Mouse (Mus musculus) WW6 (cell line): ENCODE results near the gene Timm50.

ENCODE experiments used
- DNase-seq: peaks from one replicate; pipeline ENCODE4 v3.0.0-alpha.2; 2013; ENCODE audit warnings: low read depth, low spot score

Timm50 gene

DNA sequence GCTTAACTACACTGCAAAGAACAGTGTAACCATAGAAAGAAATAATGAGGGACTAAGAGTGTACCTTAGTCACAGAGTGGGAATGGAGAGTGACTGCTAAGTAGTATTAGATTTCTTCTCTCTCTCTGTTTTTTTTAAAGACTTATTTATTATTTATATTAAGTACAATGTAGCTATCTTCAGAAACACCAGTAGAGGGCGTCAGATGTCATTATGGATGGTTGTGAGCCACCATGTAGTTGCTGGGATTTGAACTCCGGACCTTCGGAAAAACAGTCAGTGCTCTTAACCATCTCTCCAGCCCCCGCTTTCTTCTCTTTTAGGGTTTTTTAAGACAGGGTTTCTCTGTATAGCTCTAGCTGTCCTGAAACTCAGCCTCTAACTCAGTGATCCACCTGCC lies 14.6 kb upstream of the Timm50 start:
- DNase-seq: no peak

DNA sequence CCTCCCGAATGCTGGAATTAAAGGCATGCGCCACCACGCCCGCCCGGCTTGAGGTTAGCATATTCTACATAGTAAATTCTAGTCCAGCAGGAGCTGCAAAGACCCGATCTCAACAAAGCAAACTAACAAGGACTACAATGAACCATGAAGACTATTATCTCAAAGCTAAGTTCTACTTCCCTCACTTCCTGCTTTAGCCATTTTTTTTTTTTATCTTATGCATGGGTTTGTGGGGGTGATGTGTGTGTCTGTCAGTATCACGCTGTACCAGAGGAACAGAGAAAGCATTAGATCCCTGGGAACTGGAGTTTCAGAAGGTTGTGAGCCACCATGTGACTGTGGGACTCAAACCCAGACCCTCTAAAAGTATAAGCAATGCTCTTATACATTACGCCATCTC lies 13.4 kb upstream of the Timm50 start:
- DNase-seq: no peak

DNA sequence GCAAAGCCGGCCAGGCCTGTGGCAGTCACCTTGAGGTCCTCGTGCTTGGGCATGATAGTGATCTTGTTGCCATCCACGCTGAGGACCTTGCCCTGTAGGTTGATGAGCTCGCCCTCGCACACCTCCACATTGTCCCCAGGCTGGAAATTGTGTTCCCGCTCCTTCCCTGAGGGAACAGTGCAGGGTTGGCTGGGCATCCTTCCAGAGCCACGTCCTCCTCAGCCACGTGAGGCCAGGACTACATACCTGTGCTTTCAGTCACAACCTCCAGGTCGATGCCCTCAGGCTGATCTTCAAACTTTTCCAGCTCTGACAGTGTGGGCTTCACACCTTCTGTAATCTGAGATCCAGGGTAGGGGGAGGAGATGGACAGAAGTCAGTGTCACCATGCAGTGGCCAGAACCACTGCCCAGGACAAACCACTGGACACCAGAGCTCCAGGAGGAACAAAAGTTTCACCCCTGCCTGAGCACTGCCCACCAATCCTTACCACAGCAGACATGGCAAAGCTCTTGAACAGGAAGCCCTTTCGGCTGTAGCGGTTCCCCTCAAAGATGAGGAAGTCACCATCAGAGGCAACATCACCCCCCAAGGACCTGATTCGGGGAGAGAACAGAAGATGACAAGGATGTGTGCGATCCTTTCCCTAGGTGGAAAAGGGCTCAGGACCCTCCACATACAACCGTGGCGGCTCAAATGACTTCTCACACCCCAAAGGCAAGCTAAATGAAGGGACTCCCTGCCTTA lies 10.3 kb upstream of the Timm50 start:
- no peak for DNase-seq

DNA sequence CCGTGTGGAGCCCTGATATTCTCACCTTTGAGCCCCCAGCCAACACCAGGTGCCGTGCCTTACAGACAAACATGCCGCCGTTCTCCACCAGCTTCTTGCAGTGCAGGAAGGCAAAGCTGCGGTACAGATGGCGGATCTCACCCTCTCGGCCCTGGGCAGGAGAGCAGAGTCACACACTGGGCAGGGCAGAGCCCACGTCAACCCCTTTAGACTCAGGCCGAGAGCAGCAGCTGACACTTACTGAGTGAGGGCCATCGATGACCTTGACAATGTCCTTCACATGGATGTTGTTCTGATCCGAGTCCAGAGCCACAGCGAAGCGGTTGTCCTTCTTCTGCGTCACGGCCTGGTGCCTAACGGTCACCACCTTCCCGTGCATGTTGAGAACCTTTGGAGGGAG lies 6.8 kb upstream of the Timm50 start:
- no peak for DNase-seq

DNA sequence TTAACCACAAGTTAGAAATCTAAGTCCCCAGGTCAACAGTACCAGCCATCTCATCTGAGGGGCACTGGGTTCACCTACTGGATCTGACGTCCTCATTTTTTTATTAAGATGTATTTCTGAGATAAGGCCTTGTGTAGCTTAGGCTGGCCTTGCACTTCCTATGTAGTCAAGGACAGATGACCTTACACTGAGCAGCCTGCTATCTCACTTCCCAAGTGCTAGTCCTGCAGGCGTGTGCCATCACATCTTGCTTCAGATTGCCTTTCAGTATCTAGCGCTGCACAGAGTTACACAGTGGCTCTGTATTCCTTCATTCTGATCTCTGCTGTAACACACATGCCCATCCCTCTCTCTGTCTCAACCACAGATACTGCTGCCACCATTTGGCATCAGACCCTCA lies 6.2 kb upstream of the Timm50 start:
- DNase-seq: no peak

DNA sequence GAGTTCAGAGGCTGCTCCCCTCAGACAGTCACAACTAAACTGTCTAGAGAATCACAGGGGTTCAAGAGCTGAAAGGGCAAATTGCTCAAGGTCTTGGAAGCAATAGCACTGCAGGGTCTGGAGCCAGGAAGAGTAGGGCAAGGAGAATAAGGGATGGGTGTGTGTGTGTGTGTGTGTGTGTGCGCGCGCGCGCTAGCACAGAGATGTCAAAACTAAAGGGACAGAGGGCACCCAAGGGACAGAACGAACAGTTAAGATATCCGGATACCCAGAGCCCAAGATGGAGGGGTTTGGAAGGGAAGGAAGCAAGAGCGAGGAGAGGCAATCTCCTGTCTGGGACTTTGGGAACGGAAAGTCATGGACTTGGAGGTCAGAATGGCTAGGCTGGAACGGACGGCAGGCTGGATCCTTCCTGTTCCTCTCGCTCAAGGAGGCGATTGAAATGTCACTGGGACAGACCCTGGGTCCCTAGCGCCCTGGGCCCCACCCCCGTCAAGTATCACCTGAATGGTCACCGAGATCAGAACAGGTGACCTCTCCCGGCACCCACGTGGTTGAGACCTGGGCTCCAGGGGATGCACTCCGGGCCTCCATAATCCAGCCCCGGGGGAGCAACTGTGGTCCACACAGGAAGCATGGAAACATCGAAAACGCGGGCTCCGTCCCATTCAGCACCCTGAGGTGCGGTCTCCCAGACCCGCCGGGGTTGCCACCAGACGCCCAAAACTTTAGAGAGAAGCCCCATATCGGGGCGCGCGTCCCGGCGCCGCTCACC lies 534 bp downstream of the Timm50 start:
- no peak for DNase-seq

DNA sequence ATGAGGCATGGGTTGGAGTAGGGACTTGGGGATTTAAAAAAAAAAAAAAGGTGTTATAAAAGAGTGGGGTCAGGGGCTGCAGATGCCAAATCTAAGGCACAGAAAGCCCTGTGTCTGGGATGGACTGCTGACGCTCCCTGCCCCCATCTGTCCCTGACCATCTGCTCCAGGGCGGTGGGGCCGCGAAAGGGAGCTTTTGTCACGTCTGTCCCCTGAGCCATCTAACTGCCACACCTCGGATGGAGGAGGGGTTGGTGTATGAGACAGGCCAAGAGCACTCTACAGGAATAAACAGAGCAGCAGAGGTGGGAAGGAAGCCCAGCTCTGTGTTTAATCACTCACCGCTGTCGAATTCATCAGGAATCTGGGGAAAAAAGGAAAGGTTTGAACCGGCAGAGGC lies 2.1 kb downstream of the Timm50 start:
- DNase-seq: no peak

DNA sequence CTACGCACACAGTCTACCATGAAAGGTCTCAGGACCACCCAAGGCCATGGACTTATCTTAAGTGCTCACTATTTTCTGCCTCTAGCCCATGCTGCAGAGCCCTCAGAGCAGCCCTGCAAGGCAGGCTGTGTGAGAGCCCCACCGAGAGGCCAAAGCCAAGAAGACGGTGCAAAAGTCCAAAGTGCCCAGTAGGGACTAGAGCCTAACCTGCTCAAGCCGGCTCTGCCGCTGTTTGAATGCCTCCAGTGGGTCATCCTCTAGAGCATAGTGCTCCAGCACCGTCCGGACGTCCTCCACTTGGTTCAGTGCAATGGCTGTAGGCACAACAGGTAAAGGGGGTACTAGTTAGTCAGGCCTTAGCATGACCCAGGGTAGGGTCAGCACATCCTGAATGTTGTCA lies 5.7 kb downstream of the Timm50 start:
- DNase-seq: no peak

DNA sequence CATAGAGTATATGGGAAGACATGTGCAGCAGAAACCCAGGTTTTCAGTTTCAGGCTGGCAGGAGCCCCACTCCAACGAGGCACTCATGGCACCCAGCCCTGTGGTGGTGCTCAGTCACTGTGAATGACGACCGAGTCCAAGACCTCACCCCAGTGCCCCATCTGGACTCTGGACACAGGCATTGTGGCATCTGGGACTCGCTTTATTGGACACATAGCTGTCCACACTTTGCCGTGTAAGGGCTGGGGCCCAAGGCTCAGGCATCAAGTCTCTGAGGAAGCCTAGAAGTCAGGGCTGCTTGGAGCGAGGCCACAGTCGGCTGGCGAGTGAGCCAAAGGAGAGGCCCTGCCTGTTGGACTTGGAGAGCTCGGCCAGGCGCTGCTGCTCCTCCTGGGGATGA lies 6.2 kb downstream of the Timm50 start:
- DNase-seq: no peak

DNA sequence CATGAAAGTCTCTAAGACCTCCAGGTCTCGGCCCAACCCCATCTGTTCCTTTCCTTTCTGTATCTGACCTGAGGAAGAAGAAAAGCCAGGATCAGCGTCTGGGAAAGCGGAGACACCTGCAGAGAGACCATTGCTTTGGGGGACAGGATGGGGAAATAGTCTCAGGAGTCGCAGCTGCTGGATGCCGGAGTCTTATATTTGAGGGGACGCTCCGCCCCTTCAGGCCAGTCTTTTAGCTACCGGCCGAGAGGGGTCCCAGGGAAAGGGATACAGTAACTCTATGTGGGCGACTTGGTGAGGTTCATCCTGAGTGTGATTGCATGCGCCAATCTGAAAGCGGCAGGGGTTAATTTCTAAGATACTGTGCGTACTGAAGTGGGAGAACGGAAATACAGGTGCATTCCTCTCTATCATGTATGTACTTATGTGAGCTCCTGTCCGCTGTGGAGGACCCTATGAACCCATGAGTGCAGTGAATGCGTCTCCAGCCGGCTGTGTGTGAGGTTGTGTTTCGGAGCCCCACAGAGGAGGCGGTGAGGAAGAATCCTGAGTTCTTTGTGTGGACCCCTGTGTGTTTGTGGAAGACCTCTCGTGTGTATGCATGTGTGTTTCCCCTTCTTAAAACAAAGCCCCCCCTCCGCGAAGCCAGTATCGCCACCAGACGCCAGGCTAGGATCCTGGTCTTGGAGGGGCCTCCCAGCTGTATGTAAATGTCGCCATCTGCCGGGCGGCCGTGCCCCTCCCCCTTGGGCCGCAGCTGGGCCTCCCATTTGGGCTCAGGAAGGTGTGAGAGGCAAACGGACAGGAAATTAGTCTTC lies 10.0 kb downstream of the Timm50 start, which contains the start of gene Dll3:
TSS of gene Dll3 (minus strand) at position 623 of the 818 bp plus-strand sequence.
- no peak for DNase-seq

DNA sequence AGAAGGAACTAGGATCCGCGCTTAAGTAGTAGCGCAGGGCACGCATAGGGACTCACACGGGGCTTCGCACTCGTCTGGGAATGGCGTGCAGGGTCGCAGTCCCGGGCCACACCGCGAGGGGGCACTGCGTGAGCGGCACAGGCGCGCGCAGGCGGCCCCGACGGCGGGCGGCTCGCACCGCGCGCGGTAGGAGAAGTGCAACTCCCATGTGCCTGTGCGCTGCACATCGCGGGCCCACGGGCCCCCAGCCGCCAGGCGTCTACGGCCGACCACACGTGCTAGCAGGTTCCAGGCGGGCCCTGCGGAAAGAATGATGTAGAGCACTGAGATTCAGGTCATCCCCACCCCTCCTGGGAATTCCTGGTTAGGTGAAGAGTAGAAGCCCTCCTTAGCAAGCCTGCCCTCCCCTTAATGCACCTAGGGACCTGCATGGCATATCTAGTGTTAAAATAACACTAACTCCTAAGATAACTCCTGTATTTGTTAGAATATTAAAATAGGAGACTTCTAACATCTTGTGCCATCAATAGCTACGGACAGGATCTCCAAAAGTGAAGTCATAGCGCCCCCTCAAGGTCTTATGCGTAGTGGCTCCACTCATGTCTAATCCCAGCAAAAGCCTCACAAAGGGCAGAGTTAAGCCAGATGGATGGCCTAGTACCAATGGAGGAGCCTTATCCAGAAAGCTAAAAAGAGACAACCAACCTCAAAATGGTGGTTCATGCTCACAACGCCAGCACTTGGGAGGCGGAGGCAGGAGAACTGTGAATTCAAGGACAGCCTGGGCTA lies 12.8 kb downstream of the Timm50 start:
- DNase-seq: no peak

DNA sequence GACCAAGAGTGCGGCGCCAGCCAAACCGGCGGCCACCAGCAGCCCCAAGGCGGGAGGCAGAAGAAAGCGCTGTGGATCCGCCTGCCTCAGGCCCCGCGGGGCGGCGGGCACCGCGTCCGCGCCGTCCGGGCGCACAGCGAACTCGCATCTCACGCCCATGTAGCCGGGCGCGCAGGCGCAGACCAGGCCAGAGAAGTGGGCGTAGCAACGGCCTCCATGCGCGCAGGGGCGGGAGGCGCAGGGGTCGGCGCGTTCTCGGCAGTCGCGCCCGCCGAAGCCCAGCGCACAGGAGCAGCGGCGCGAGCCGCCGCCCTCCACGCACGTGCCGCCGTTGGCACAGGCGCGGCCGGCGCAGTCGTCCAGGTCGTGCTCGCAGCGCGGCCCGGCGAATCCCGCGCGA lies 17.4 kb downstream of the Timm50 start:
- no peak for DNase-seq

DNA sequence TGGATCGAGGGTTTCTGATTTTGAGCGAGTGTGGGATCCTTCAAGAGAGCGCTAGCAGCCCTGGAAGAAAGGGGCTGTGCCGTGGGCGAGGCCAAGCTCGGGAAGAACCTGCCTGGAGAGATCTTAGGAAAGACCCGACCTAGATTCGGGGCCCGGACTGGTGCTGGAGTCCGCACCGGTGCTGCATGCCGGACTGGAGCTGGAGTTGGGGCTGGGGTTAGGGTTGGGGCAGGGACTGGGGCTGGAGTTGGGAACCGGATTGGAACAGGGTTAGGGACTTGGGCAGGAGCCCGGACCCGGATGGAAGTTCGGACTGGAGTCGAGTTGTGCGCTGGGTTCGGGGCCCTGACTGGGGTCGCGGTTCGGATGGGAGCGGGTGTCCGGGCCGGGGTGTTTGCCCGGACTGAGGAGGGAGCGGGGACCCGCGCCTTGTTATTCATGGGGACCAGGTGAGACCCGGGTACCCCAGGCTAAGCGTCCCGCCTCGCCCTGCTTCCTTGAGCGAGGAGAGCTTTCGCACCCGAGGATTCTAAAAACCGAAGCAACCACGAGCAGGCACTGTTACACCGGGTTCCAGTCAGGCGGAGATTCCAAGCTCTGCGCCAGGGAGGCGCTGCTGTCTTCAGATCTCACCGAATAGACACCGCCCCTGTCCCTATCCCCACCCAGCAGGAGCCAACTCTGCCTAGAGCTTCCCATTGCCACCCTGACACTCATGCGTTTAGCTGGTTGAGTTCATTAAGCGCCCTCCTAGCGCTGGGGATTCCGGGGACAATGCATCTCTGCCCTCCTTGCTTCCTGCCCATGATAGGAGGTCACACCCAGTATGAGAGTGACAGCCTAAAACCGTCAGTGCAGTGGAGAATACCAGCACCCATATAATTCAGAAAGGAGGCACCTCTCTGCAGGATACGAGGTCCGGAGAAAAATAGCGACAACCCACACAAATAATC lies 21.0 kb downstream of the Timm50 start, which contains the start of gene Selenov:
TSS of gene Selenov (minus strand) at position 549 of the 953 bp plus-strand sequence.
- DNase-seq: no peak

DNA sequence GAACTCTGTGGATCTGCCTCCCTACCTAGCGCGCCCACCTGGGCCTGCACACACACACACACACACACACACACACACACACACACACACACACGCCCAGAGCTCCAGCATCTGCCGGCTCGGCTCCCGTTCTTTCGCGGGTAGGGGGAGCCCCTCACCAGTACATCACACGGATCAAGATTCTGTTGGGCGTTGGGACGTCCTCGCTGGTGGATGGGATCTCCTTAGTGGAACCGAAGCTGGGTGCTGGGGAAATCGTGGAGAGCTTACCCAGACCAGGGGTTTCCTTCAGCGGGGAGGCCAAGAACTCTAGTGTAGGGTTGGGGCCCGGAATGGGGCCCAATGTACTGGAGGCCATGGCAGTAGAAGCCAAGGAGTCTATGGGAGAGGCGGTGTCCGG lies 21.7 kb downstream of the Timm50 start:
- no peak for DNase-seq

DNA sequence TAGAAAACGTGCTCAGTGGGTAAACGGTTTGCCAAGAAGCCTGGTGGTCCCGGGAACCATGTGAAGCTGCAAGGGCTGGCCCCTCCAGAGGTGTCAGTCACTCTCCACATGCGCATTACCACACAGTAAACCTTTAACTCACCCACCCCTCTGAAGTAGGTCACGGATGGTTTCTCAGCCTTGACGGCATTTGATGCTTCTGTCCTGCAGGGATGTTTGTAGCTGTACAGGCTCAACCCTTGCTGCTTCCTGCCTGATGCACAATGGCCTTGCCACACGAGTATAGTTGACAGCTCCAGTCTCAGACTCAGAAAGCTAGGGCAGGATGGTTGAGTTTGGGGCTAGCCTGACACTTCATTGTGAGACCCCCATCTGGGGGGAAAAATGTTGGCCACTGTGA lies 31.2 kb downstream of the Timm50 start:
- no peak for DNase-seq

DNA sequence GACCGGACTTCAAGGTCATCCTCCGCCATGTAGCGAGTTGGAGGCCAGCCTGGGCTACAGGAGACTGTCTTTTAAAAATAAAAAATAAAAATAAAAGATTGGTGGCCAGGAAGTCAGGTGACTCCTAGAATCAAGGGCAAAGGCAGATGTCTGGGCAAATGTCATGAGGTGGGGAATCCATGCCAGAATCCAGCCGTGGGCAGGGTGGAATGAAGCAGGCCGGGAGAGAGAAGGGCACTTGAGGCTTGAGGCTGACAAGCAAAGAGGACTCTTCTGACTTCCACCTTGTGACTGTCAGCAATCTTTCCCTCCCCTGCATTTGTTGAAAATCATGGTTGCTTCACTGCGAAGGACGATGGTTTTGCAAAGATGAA lies 33.6 kb downstream of the Timm50 start:
- DNase-seq: no peak

DNA sequence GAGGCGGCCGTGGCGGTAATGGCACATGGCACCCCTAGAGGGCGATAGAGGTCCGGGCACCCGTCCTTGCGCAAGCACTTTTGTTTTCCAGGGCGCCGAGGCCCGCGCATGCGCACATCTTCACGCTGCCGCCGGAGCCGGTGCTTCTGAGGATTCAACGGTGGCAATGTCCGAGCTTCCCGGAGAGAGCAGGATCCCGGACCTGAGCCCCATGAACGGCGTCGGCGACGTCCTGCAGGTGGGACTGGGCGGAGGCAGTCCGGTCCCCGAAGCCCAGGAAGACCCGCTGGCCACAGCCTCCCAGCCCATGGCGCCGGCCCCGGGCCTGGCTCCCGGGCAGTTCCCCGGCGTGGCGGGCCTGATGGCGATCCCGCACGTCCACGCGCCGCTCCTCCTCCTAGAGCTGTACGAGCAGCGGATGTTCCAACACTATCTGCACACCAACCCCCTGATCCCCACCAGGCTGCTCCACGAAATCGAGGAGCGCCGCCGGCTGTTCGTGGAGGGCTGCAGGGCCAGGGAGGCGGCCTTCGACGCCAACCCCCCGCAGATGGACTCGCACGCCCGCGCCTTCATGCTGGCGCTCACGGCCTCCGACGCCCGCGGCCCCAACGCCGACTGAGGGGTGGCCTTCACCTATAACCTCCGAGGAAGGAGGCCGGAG lies 34.1 kb downstream of the Timm50 start, which contains the start of gene Eid2b:
TSS of gene Eid2b (plus strand) at position 125 of the 664 bp plus-strand sequence.
- no peak for DNase-seq

DNA sequence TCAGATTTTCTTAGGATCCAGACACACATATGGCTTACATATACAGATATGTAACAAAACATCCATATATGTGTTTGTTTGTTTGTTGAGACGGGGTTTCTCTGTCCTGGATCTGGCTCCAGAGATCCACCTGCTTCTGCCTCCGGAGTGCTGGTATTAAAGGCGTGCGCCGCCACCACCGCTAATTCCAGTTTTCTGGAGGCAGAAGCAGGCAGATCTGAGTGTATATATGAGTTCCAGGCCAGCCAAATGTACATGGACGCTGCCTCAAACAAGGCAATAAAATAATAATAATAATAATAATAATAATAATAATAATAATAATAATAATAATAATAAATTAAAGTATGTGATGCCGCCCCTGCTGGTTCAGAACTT lies 34.6 kb downstream of the Timm50 start:
- DNase-seq: no peak

DNA sequence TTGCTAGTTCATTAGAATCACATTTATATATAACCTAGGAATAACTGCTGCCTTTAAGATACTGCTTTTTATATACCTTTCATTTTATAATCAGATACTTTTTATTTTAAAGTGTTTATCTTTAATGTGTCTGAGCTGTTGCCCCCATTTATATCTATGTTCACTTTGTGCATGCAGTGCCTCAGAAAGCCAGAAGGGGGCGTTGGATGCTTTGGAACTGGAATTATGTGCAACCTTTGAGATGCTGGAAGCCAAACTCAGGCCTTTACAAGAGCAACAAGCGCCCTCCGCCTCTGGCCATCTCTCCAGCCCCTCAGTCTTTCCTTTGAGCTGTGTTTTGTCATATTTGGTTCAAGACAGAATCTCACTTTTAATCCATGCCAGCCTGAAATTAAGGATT lies 40.1 kb downstream of the Timm50 start:
- no peak for DNase-seq

DNA sequence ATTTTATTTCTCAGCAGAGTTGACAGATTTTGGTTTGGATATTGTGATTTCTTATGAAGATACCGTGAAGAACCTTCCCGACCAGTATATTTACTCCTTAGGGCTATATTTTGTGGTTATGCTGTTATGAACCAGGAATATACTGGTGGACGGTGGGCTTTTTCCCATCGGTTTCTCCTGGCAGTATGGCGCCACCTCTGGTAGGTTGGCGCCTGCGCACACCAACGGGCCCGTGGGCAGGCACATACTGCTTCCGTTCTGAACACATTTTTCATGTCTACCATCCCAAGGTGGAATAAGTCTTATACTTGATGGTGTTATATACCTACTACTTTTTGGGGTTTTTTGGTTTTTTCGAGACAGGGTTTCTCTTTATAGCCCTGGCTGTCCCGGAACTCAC lies 42.5 kb downstream of the Timm50 start:
- no peak for DNase-seq
